Mouse (Mus musculus) natural killer cell, adult 2 months (primary cell): ENCODE results near the gene Unc5b.
"Not testable (repeated sequence)": the region's sequence is repeated elsewhere in the genome, so short reads cannot be mapped to it uniquely, and the experiment has no call there.

ENCODE experiments used
- DNase-seq, 2 experiments: peaks; one replicate each; pipeline ENCODE4 v3.0.0; 2022; ENCODE audit warnings: low spot score in 2 of 2

The Unc5b gene

GRCm38 (mm10) chr10:60753261-60753660 lies 78.1 kb downstream of the Unc5b start:
- peak; percentile 21 to 33 for DNase-seq

GRCm38 (mm10) chr10:60752040-60753020 lies 79.1 kb downstream of the Unc5b start, which contains the start of gene Slc29a3:
Slc29a3 (minus strand) TSS chr10:60752794.
- DNase-seq = peak; percentile 97 to 98

DNA sequence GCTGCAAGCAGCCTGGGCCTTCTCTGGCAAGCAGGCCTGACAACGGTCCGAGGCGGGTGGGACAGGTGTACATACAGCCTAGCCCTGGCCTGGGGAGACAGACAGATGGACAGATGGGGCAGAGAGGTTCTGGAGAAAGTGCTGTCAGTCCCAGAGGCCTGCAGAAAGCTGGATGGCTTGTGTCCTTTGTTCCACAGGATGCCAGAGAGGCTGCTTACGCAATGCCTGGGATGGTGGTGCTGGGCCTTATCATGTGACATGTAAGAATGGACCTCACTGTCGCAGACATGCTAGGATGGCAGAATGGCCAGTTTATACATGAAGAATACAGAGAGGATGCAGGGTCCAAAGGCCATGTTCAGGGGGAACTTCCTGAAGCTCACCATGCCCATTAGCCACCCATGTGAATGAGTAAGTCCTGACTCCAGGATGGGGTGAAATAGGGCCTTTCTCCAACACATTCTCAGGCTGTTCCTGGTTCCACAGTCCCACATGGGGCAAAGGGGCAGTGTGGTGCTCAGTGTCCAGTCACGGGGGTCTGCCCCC lies 83.6 kb downstream of the Unc5b start:
- no peak for DNase-seq

DNA sequence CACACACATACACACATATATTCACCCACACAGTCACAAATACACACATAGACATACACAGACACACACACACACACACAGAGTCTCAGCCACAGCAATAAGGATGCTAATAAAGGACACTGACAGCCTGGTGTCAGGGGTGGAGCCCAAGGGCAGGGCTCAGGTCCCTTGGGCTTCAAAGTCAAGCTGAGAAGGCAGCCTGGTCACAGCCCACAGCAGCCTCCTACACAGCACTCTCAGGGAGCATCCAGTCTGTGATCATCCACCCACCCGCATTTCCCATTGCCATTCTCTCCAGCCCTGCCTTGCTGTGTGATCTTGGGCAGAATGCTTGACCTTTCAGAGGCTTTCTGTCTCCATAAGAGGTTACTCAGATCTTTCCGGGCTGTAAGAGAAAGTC lies 84.9 kb downstream of the Unc5b start:
- no peak for DNase-seq

DNA sequence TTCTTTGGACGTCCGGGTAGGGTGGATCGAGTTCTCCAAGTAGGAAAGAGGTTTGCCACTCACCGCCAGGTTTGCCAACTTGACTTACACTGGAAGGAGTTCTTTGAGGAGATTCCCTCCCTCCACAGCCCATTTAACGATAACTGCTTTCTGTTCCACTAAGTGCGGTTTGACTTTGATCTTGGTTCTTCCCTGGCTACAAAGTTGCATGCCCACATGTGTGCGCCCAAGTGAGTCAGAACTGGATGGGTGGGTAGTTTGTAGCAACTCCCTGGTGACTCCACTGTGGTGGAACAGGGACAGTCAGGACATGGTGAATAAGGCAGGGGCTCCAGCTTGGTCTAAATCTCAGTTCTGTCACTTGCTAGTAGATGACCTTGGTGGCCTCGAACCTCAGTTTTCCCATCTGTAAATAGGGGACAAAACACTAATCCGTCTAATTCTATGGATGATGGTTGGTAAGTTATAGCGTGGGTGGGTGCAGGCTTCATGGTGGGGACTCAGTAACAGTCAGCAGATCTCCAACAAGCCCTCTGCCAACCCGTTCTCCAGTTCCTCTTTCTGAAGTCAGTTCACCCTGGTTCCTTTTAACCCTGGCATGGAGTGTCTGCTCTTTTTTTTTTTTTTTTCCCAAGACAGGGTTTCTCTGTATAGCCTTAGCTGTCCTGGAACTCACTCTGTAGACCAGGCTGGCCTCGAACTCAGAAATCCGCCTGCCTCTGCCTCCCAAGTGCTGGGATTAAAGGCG lies 86.7 kb downstream of the Unc5b start:
- peak in 1 of 2 experiments; percentile 43 for DNase-seq

DNA sequence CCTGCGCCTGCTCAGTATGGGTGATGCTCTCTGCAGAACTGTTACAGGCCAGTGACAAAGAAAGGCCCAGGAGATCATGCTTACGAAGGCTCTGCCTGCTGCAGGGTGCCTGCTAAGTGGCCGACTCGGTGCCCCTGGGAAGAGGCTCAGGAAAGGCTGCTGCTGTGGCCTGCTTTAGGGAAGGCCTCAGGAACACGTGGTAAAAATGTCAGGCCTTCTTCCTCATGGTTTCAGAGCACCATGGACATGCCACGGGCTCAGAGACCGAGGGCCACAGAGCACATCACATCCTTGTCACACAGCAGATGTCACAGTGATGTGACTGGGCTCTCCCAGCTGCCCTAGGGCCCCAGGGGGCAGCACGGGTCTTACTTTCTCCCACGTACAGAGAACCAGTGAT lies 87.7 kb downstream of the Unc5b start:
- DNase-seq = no peak

GRCm38 (mm10) chr10:60742942-60743341 lies 88.4 kb downstream of the Unc5b start:
- DNase-seq = no peak

DNA sequence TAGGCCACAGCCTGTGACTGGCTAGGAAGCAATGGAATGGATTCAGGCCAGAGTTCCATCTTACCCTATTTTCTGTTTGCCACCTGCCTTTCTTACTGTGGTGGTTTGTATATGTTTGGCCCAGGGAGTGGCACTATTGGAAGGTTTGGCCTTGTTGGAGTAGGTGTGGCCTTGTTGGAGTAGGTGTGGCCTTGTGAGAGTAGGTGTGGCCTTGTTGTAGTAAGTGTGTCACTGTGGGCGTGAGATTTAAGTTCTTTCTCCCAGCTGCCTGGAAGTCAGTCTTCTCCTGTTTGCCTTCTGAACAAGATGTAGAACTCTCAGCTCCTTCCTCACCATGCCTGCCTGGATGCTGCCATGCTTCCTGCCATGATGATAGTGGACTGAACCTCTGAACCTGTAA lies 89.1 kb downstream of the Unc5b start:
- DNase-seq = not testable (repeated sequence)

- peak in 1 of 2 experiments; percentile 30 for DNase-seq
Observed at GRCm38 (mm10) chr10:60741435-60741834, 89.9 kb downstream of the Unc5b start.

- no peak for DNase-seq
Observed at GRCm38 (mm10) chr10:60739619-60740363, 91.6 kb downstream of the Unc5b start.

DNA sequence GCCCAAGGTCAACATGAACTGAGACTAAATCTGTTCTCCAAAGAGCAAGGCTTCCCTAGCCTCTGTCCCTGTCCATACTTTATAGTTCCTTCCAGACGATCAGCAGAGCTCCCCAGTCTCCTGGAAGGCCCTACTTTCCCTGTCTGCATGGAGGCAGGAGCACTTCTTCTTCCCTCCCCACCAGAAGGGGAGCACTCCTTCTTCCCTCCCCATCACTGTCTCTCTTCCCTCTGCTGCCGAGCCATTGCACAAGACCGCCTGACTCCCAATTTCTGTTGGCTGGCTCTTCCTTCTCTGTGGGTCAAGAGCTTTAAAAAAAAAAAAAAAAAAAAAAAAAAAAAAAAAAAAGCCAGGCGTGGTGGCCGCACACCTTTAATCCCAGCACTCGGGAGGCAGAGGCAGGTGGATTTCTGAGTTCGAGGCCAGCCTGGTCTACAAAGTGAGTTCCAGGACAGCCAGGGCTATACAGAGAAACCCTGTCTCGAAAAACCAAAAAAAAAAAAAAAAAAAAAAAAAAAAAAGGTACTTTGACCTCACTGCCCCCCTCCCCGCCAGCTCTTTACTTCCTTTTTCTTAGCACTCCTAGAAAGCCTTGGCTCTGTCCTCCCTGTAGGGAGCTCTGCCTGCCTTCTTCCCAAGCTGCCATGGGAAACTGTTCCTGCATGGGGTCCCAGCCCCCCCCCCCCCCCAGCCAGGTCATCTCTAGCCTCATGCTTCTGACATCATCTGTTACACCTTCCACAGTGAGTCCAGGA lies 93.3 kb downstream of the Unc5b start:
- no peak for DNase-seq

- no peak for DNase-seq
Observed at GRCm38 (mm10) chr10:60737169-60737728, 94.1 kb downstream of the Unc5b start.

GRCm38 (mm10) chr10:60735737-60736136 lies 95.6 kb downstream of the Unc5b start:
- no peak for DNase-seq

GRCm38 (mm10) chr10:60733471-60733870 lies 97.9 kb downstream of the Unc5b start:
- no peak for DNase-seq

- no peak for DNase-seq
Observed at GRCm38 (mm10) chr10:60732397-60732861, 99.0 kb downstream of the Unc5b start.

DNA sequence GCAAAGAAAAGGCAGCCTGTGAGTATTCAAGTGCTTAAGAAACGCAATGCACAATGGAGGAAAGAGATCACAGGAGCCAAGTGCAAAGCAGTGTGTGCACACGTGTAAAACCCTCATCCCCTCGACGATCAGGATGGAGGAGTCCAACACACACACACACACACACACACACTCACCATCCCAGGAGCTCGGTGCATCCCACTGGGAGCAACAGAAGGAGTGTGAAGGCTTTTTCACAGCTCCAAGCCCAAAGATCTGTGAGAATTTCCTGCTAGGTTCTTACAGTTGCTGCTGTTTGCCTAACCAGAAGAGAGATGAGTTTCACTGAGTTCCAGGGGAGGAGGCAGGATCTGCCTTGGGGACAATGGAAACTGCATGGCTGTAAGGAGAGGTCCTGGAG lies 99.6 kb downstream of the Unc5b start:
- DNase-seq = no peak

DNA sequence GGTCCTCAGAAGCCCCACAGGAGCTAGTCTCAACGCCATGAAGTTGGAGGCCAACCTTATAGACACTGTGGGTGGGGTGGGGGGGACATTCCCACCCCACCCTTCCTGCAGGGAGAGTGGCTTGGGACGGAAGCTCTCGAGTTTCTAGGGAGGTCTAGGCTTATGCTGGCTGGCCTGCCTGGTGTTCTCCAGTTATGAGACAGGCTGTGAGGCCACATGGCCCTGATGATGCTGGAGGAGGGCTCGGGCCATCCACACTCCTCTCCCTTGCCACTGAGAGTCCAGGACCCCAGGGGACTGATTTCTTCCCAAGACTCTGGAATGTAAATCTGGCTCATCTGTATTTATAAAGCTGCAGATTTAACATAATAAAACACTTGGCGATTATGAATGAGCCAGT lies 104.1 kb downstream of the Unc5b start:
- no peak for DNase-seq

DNA sequence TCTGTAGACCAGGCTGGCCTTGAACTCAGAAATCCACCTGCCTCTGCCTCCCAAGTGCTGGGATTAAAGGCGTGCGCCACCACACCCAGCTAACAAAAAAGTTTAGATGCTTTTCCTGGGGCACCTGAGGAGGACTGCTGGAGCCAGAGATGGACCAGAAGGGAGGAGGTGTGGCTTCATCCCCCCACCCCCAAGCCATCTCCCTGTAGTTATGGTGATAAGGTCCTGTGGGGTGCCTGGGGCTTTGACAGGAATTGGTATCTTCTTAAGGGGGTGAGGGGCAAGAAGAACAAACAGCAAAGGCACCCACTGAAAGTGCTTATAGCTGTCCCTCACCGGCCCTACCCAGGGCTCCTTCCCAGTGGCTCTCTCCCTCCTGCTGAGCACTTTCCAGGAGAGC lies 104.5 kb downstream of the Unc5b start:
- no peak for DNase-seq

DNA sequence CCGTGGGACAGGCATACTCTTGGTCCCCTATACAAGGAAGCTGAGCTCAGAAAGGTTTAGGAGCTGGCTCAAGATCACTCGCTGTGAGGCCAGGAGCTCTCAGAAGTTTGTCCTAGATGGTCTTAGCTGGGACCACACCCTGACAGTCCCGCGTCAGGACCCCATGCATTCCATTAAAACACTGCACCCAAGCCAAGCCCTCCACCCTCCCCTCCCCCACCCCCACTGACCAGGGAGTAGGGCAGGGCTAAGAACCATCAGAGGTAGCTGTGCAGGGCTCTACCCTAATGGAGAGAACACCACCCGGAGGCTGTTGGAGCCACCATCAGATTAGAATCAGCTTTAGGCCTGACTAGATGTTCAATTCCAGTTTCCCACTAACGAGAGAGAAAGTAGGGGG lies 106.9 kb downstream of the Unc5b start:
- DNase-seq = no peak

DNA sequence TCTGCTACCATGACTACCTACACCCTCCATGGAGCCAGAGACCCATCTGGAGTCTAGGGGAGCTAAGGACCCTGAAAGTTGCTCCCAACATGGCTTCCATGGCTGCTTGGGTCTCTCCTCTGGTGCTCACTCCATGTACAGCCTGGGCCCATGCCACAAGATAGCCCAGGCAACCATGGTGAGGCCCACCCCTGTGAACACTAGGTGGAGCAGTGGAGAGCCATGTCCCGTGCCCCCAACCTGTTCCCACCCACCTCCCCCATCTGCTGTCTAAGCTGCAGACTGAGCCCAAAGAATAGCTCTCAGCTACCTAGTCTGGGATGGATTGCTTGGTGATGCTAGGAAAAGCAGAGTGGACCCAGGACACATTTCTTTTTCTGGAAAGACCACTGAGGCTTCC lies 108.0 kb downstream of the Unc5b start:
- no peak for DNase-seq
